Mouse (Mus musculus): ENCODE measurements around the gene Myo1e.

The Myo1e gene

DNA sequence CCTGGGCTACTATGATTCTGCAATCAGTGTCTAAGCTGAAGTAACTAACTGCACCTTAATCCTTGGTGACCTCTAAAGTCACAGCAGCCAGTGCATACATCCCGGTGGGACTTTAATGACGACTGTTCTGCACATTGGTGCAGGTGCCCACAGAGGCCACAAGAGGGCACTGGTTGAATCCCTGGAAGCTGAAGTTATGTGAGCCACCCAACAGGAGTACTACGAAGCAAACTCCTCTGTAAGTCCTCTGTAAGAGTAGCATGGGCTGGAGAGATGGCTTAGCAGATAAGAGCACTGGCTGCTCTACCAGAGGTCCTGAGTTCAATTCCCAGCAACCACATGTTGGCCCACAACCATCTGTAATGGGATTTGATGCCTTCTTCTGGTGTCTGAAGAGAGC lies 209.3 kb downstream of the Myo1e start:
- DNase-seq (ENCODE audit: low spot score), result no peak

DNA sequence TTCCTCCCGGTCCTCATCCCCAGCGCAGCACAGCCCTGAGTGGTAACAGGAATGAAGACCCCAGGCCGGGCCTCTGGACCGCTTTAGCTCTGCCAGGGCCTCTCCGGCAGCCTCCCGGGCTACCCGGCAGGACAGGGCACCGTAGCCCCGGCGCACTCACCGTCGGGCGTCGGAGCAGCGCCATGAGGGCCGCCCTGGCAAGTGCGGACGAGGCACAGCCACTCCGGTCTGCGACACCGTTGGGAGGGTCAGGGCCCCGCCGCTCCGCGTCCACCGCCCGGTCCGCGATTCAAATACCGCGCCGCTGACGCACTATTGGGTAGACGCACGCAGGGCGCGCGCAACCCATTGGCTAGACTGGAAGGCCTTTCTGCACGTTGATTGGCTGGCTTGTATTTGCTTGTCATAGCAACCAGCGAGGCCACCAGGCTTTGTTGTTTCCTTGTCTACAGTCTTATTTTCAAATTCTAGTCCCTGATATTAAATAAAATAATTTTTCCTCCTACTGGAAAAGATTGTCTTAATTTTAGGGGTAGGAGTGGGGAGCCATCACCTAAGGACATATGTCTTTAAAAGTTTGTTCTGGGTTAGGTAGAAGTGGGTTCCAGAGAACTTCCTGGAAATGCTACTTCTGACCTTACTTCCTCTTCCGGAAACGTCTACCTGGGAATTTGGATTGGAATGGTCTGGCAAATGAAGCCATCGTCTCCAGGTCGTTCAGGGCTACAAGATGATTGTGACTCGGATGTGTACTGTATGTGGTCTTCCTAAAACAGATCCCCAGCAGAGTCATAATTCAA lies 214.3 kb downstream of the Myo1e start, which contains the start of gene Ccnb2:
Ccnb2 (minus strand) TSS at position 291 of the 800 bp plus-strand sequence.
- peak; percentile 94 for DNase-seq (ENCODE audit: low spot score)

DNA sequence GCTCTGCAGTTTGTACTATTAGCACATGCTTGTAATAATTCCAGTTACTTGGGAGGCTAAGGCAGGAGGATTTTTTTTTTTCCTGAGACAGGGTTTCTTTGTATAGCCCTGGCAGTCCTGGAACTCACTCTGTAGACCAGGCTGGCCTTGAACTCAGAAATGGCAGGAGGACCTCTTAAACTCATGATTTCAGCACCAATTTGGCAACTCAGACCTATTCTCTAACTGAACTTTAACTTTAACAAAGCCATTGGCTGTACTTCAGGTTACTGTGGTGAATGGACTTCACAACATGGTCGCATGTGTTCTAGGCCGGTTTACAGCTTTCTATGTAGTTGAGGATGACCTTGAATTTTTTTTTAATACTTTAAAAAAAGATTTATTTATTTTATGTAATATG lies 215.5 kb downstream of the Myo1e start:
- DNase-seq (ENCODE audit: low spot score), result no peak

DNA sequence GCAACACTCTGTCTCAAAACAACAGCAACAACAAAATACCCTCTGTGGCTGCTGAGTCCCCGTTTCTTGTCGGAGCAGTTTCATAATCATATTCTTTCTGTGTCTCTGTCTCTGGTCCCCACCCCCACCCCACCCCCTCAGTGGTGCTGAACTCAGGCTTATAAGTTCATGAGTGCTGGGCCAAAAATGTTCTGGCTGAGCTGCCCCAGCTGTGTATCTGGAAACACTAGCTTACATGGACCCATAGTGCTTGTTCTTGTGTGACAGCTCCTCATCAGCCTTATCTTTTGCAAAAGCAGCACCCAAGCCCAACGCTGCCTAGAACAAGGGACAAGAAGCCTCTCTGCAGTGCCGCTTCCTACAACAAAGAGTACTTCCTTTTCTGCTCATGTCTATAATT lies 232.8 kb downstream of the Myo1e start:
- no peak for DNase-seq (ENCODE audit: low spot score)

DNA sequence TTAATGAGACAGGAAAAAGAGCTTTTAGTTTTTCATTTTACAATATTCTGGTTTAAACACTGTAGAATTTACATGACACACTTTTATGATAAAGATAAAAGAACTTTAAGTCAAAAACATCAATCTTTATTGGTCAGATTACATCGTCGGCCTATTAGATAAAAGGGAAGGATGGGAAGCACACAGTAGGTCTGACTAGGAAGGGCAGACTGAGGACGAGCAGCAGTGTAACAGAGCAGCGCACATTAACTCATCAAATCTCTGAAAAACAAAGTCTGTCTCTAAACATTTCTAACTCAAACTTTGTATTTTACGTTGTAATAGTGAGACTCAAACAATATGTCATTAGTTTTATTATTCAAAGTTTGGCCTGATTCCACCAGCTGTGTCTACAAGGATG lies 241.9 kb downstream of the Myo1e start:
- DNase-seq (ENCODE audit: low spot score), result no peak
